Mouse (Mus musculus) ES-Bruce4 (cell line): ENCODE results near the gene Slc45a3. TPM values are rescaled to one million over a fixed set of nuclear protein-coding genes. Genes with fewer than 3 reads are reported as not detected.

Experiments
- H3K27ac ChIP-seq: 2 replicates; pipeline ENCODE4 v1.5.1; 2012; ENCODE audit warnings: low read length, inconsistent platforms; ENCODE audit not compliant: insufficient read depth
- H3K27me3 ChIP-seq: 2 replicates; pipeline ENCODE4 v1.6.1; 2012; ENCODE audit warnings: mild to moderate bottlenecking, low read length, inconsistent platforms; ENCODE audit not compliant: control insufficient read depth, poor library complexity, insufficient read depth, severe bottlenecking
- H3K36me3 ChIP-seq: 2 replicates; pipeline ENCODE4 v1.6.1; 2012; ENCODE audit warnings: inconsistent platforms, mild to moderate bottlenecking, low read length, moderate library complexity; ENCODE audit not compliant: control insufficient read depth, poor library complexity, insufficient read depth, severe bottlenecking
- H3K4me1 ChIP-seq: one replicate; pipeline ENCODE4 v1.8.1; 2011; ENCODE audit warnings: low read length; ENCODE audit not compliant: control insufficient read depth, insufficient read depth
- H3K4me3 ChIP-seq: 2 replicates; pipeline ENCODE4 v1.5.1; 2011; ENCODE audit warnings: low read depth, mild to moderate bottlenecking, low read length
- H3K9ac ChIP-seq: 2 replicates; pipeline ENCODE4 v1.6.1; 2012; ENCODE audit warnings: low read depth, mild to moderate bottlenecking, inconsistent platforms; ENCODE audit not compliant: poor library complexity, severe bottlenecking
- H3K9me3 ChIP-seq: replicated peaks from 2 replicates; pipeline ENCODE4 v1.6.1; 2012; ENCODE audit warnings: mild to moderate bottlenecking, low read length, inconsistent platforms; ENCODE audit not compliant: control insufficient read depth, poor library complexity, insufficient read depth, severe bottlenecking
- CTCF ChIP-seq: IDR thresholded peaks from one replicate; pipeline ENCODE4 v1.8.1; 2011; ENCODE audit warnings: low read depth, low read length
- EP300 ChIP-seq: IDR thresholded peaks from 2 replicates; pipeline ENCODE4 v1.6.1; 2011; ENCODE audit warnings: low read depth, low read length; ENCODE audit not compliant: insufficient read depth
- POLR2A ChIP-seq: IDR thresholded peaks from one replicate; pipeline ENCODE4 v1.8.1; 2011; ENCODE audit warnings: low read length; ENCODE audit not compliant: insufficient read depth
- polyA plus RNA-seq: library from polyadenylated mRNA; stranded (reverse); fragments of >200 nt; gene quantifications from 2 replicates; pipeline ENCODE4 v1.2.4, GENCODE M21; 2011; ENCODE audit warnings: low read depth; ENCODE audit not compliant: missing spikeins, insufficient read depth, insufficient read length

Slc45a3 gene
- polyA plus RNA-seq, 1 experiment, result 3.3 TPM

- H3K27ac ChIP-seq, result no peak overlapping the region
- no peaks in the 10 kb centered on the region for H3K9me3 ChIP-seq
- H3K4me1 ChIP-seq, result no peaks in the 10 kb centered on the region
- peak overlapping the region; percentile 76 for H3K9ac ChIP-seq
- H3K4me3 ChIP-seq, result peak overlapping the region; percentile 73
- peaks cover 4% of the 10 kb centered on the region for H3K27me3 ChIP-seq
- TF ChIP-seq POLR2A (no peak), EP300 (no peak), CTCF (no peak)
- no peaks in the 10 kb centered on the region for H3K36me3 ChIP-seq
Observed at GRCm38 (mm10) chr1:131963085-131963951, 551 bp downstream of the Slc45a3 start.

- Histone ChIP-seq H3K9ac (no peak overlapping the region), H3K36me3 (no peaks in the 10 kb centered on the region), H3K9me3 (no peaks in the 10 kb centered on the region), H3K4me3 (no peak overlapping the region), H3K27ac (no peak overlapping the region), H3K4me1 (no peaks in the 10 kb centered on the region), H3K27me3 (peaks cover 4% of the 10 kb centered on the region)
- TF ChIP-seq POLR2A (no peak), CTCF (no peak), EP300 (no peak)
Observed at GRCm38 (mm10) chr1:131964100-131964499, 1.3 kb downstream of the Slc45a3 start.

- Histone ChIP-seq H3K4me1 (no peaks in the 10 kb centered on the region), H3K27me3 (peaks cover 4% of the 10 kb centered on the region), H3K9me3 (no peaks in the 10 kb centered on the region), H3K27ac (no peak overlapping the region), H3K9ac (no peak overlapping the region), H3K4me3 (no peak overlapping the region), H3K36me3 (no peaks in the 10 kb centered on the region)
- TF ChIP-seq CTCF, result no peak
- no peak for TF ChIP-seq EP300
Observed at GRCm38 (mm10) chr1:131964580-131964979, 1.8 kb downstream of the Slc45a3 start.

GRCm38 (mm10) chr1:131965818-131966217, 3.1 kb downstream of the Slc45a3 start:
- Histone ChIP-seq H3K4me3 (no peak overlapping the region), H3K9ac (no peak overlapping the region), H3K27ac (no peak overlapping the region), H3K9me3 (no peaks in the 10 kb centered on the region), H3K4me1 (peaks cover 3% of the 10 kb centered on the region), H3K36me3 (no peaks in the 10 kb centered on the region), H3K27me3 (peaks cover 4% of the 10 kb centered on the region)
- no peak for TF ChIP-seq CTCF
- TF ChIP-seq POLR2A, result no peak
- no peak for TF ChIP-seq EP300

GRCm38 (mm10) chr1:131967336-131967735, 4.6 kb downstream of the Slc45a3 start:
- Histone ChIP-seq H3K4me3 (no peak overlapping the region), H3K9me3 (no peaks in the 10 kb centered on the region), H3K27me3 (peaks cover 4% of the 10 kb centered on the region), H3K27ac (no peak overlapping the region), H3K36me3 (no peaks in the 10 kb centered on the region), H3K9ac (no peak overlapping the region), H3K4me1 (peaks cover 6% of the 10 kb centered on the region)
- TF ChIP-seq EP300 (no peak), POLR2A (no peak), CTCF (no peak)

- Histone ChIP-seq H3K27ac (no peak overlapping the region), H3K36me3 (no peaks in the 10 kb centered on the region), H3K4me1 (peaks cover 6% of the 10 kb centered on the region), H3K9ac (no peak overlapping the region), H3K27me3 (no peaks in the 10 kb centered on the region), H3K4me3 (no peak overlapping the region), H3K9me3 (no peaks in the 10 kb centered on the region)
- TF ChIP-seq POLR2A (no peak), EP300 (no peak), CTCF (no peak)
Observed at GRCm38 (mm10) chr1:131968556-131968955, 5.8 kb downstream of the Slc45a3 start.
